Mouse (Mus musculus): ENCODE results near the gene Rccd1. TPM values are rescaled to one million over a fixed set of nuclear protein-coding genes. Genes with fewer than 3 reads are reported as not detected.
A peak's percentile ranks its signal among the peaks of the same experiment; 100 is the strongest.
"Not testable (repeated sequence)": the region's sequence is repeated elsewhere in the genome, so short reads cannot be mapped to it uniquely, and the experiment has no call there.

Gene Rccd1
- total RNA-seq, 4 experiments from 2014 or later = 9.5 to 21.8 (median 14.6) TPM

DNA sequence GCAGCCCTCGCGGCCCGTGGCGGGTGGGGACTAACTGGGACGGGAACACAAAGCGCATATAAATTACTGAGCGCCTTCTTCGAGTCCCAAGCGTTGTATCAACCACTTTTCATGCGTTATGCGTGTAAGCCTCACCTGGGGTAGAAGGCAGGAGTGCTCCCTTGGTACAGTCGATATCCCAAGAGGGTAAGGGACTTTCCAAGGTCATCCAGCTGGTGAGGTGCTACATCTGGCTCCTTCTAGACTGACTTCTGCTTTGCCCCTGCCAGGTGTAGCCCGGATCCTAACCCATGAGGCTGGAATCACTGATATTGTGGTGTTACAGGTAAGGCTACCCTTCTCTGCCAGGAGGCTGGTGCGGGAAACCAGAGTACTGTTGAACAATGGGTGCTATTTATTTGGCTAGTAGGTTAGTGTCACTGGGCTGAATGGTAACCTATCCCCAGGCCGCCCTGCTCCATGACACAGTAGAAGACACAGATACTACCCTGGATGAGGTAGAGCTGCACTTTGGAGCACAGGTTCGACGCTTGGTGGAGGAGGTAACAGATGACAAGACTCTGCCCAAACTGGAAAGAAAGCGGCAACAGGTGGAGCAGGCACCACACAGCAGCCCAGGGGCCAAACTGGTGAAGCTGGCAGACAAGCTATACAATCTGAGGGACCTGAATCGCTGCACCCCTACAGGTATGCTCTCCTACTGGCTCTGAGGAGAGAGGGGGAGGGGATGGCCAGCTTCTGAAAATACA lies 19.2 kb upstream of the Rccd1 start:
- DNase-seq = no peak

- DNase-seq = peak; percentile 86
Observed at GRCm38 (mm10) chr7:80342858-80343257, 18.6 kb upstream of the Rccd1 start, which contains the start of gene Hddc3. Hddc3 (plus strand) TSS chr7:80343104.

- DNase-seq = no peak
Observed at GRCm38 (mm10) chr7:80341793-80342192, 17.5 kb upstream of the Rccd1 start.

- DNase-seq = no peak
Observed at GRCm38 (mm10) chr7:80340793-80341192, 16.5 kb upstream of the Rccd1 start, which contains the start of gene Unc45a. Unc45a (minus strand) TSS chr7:80341005.

DNA sequence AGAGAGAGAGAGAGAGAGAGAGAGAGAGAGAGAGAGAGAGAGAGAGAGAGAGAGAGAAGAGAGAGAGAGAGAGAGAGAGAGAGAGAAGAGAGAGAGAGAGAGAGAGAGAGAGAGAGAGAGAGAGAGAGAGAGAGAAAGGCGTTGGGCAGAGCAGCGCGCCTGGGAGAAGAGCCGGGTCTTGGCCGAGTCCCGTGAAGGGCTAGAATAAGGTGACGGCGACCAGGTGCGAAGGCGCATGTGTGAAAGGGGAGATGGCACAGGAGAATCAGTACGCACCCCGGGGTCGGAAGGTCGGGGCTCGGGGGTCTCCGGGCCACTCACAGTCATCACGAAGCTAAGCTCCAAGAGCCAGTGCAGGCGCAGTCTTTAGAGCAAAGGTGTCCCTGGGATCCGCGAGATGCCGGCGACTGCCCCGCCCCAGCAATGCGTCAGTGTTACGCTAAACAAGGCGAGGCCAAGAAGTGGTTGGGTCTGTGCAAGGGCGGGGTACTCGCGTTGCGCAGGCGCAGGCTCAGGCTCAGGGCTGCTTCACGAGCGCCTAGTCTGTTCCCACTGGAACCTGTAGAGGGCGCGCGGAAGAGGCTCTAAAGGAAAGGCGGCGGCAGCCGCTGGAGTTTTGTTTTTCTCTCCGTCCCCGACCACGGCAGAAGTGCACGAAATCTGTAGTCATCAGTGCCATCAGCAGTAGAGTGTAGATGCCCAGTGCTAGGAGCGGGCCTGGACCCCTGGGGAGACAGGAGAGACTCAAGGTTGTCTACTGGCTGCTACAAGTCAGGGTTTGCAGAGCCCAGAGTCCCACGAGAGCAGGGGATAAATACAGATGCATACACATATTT lies 15.8 kb upstream of the Rccd1 start:
- DNase-seq = peak; percentile 98

DNA sequence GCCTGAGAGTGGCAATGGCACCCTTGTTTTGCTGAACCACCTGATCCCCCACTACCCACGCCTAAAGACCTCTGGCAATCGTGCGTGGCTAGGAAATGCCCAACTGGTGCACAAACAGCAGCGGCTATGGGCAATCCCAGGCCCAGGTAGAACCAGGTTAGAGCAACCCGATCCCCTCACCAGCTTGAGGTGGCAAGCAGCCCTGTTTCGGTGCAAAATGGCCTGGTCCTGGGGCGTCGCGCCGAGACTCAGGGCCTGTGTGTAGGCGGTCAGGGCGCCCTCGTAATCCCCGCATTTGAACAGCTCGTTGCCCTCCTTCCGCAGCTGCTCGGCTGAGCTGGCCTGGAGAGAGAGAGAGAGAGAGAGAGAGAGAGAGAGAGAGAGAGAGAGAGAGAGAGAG lies 15.1 kb upstream of the Rccd1 start:
- no peak for DNase-seq

DNA sequence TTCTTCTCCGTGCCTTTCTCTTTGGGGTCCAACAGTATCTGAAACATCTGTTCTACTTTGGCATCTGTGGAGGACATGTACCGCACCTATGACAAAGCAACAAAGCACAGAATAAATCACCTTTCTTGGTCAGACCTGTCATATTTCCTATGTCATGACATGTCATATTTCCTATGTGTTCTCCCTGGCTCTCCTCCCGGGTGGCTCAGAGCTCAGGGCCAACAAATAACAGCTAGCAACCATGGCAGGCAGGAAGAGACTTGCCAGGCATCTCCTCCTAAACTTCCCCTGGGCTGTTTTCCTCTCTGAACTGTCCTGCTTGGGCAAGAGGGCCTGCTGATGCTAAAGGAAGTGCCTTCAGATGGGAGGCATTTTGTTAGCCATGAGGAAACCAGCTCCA lies 12.7 kb upstream of the Rccd1 start:
- DNase-seq = no peak

- DNase-seq = no peak
Observed at GRCm38 (mm10) chr7:80334848-80335247, 10.6 kb upstream of the Rccd1 start.

DNA sequence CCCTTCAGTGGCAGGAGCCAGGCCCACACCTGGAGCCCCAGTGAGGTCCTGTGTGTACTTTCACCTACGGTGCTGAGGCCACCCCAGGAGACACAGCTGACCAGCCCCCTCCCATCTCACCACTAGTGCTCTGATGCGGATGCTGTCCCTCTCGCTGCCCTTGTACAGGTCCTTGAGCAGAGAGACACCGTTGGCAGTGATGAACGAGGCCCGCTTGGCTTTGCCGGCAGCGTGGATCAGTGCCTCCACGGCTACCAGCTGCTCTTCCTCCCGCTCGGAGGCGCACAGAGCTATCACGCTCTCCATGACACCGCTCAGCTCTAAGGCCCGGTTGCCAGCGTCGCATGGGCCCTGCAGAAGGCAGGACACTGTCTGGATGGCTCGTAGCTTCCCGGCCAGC lies 7.2 kb upstream of the Rccd1 start:
- DNase-seq = peak; percentile 56

DNA sequence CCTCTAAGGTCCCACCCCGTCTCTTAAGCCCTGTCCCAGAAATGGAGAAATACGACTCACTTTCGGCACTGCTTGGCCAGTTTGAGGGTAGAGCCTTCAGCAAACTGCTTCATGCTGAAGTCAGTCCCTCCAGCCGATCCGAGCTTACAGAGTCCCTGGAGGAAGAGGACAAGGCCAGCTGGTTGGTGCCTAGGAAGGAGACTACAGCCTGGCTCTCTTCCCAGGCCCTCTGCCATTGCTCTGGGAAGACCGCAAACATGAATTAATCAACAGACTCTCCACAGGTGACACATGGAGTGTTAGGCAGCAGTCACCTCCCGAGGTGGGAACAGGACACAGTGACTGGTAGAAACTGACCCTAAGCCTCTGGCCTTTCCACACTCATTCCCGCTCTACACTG lies 6.0 kb upstream of the Rccd1 start:
- DNase-seq = peak; percentile 9

DNA sequence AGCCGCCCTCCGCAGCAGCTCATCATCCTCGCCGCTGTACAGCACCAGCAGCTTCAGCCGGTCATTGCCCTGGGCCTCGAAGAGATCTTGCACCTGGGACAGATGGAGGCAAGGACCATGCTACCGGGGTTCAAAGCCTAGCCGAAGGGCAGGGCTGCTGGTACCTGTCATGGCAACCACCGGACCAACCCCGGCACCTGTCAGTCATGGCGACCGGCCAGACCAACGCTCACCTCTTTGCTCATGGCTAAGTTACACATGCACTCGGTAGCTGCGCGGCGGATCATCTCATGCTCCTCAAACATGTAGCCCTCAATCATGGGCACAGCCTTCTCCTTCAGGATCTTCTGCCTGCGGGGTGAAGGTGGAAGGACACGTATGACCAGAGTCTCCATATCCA lies 1.8 kb upstream of the Rccd1 start:
- DNase-seq = no peak

GRCm38 (mm10) chr7:80325292-80325868 lies 1.1 kb upstream of the Rccd1 start:
- DNase-seq = no peak

- not testable (repeated sequence) for DNase-seq
Observed at GRCm38 (mm10) chr7:80324816-80325119, 514 bp upstream of the Rccd1 start.

DNA sequence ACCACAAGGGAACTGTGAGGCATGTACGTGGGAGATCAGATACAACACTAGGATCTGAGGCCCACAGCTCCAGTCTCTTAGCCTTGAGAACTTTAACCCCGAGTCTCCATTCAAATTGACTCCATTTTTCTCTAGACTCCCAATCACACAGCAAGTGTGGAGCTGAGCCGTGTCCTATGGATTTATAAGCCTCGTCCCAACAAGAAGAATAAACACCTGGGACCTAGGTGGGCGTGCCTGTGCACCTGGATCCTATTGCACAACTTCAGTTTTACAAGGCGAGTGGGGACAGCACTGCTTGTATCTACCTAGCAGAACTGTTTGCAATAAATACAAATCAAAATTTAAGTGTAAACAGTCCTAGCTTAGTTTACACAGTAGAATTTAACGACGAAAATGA lies 918 bp downstream of the Rccd1 start:
- no peak for DNase-seq

DNA sequence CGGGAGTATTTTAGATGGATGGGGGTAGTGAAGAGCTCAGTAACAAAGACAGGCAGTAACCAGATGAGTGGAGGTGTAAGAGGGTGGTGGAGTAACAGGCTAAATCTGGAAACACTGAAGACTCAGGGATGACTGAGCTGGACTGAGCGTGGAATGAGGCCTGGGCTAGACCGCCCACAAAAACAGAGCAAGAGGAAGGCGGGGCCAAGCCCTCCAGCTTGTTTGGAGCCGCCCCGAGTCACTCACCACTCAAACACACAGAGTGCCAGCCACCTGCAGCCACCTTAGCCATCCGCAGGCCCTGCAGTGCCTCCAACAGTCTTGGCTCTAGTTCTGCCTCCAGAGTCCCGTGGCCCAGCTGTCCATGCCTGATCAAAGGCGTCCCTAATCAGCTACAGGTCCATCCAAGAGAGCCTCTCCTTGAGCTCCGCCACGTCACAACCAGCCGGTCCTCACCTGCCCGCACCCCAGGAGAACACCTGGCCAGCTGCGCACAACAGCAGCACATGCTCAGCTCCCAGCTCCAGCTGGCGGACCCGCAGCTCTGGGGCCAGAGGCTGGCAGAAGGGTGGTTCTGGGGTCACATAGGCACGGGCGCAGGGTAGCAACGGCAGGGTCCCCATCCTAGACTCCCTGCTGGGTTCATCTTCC lies 4.3 kb downstream of the Rccd1 start:
- no peak for DNase-seq

GRCm38 (mm10) chr7:80318670-80319069 lies 5.6 kb downstream of the Rccd1 start:
- no peak for DNase-seq

DNA sequence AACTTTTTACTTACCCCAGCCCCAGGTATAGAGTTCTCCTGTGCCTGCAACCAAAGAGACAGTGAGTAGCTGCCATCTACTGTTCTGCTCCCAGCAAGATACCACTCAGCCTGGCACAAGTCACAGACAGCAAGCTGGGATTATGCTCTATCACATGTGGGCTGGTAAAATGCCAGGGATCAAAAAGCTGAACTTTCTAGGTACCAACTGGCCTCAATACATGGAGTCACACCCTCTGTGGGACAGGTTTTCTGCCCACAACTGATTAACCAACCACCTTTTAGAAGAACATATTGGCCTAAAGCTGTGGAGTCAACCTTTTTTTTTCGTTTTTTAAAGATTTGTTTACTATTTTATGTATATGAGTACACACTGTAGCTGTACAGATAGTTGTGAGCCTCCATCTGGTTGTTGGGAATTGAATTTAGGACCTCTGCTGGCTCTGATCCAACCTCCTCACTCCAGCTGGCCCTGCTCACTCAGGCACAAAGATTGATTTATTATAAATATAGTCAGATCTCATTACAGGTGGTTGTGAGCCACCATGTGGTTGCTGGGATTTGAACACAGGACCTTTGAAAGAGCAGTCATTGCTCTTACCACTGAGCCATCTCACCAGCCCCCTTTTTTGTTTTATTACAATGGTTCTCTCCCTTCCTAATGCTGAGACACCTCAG lies 6.7 kb downstream of the Rccd1 start:
- DNase-seq = no peak

- DNase-seq = no peak
Observed at GRCm38 (mm10) chr7:80315733-80316132, 8.5 kb downstream of the Rccd1 start.

DNA sequence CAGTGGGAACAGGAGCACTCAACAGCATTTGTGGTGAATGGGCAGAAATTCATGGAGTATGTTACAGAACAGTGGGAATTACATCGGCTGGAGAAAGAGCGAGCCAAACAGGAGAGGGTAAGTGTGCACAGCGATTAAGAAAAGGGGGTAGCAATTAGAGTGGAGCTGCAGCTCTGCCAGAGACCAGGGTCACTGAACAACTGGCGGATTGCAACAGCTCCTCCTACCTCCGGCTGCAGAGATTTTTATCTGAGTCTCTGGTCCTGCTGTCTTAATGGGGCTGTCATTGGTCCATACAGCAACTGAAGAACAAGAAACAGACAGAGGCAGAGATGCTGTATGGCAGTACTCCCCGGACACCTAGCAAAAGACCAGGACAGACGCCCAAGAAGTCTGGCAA lies 13.5 kb downstream of the Rccd1 start:
- no peak for DNase-seq

- no peak for DNase-seq
Observed at GRCm38 (mm10) chr7:80307766-80308165, 16.5 kb downstream of the Rccd1 start.

GRCm38 (mm10) chr7:80301522-80301921 lies 22.7 kb downstream of the Rccd1 start:
- no peak for DNase-seq

DNA sequence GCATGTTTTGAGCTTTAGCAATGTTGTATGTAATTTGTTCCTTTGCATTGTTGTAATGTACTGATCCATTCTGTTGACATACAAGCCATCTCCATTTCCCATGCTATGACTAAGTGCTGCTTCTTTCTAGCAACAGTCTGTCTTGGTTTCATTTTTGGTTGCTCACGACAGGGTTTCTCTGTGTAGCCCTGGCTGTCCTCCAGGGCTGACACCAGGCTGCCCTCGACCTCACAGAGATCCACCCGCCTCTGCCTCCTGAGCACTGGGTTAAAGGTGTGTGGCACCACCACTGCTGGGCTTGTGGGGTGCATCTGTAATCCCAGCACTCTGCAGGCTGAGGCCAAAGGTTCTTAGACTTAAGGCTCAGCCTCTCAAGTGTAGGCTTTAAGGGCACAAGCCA lies 24.7 kb downstream of the Rccd1 start:
- no peak for DNase-seq

Measured in adrenal gland, adult 8-10 months (tissue).